In genomic region chr2:161511101-161511759, GRCm38 (mm10) we compare ENCODE assay signal across 7 mouse cellular contexts.
DNase-seq lines count a peak whose midpoint lies in the region; ATAC-seq and TF ChIP-seq lines count a peak whose summit lies in the region.

No protein-coding gene starts in this region.

- H3K4me2 ChIP-seq in forebrain, postnatal 0 days (ENCODE audit: low read depth): peak overlapping the region; percentile 46
- peak overlapping the region; percentile 55 for H3K4me2 ChIP-seq in liver, embryonic 14.5 days (ENCODE audit: low read depth)

- TF ChIP-seq CTCF in thymus, adult 2 months (IDR thresholded peaks at IDR 0.05; ENCODE audit: borderline replicate concordance, control insufficient read depth, extremely low read depth, insufficient read depth, low read length, poor library complexity): no peak
- TF ChIP-seq CTCF in forebrain, postnatal 0 days (IDR thresholded peaks at IDR 0.05; ENCODE audit: low read depth): no peak
- TF ChIP-seq CTCF in liver, embryonic 14.5 days (IDR thresholded peaks at IDR 0.05; ENCODE audit: low read depth): no peak

- DNase-seq in thymus, adult 2 months: no peak
- DNase-seq in thymus, adult 18-20 months: no peak
- DNase-seq in forebrain, postnatal 0 days: no peak
- no peak for DNase-seq in liver, embryonic 14.5 days (ENCODE audit: low read depth in 3 of 3, low spot score in 3 of 3)
- DNase-seq in adrenal gland, adult 8-10 months: no peak
- DNase-seq in right cerebral cortex, adult 2 months (ENCODE audit: low spot score in 2 of 2): no peak
- DNase-seq in layer of hippocampus, postnatal 36 days: no peak

- peak overlapping the region; percentile 37; the same call in 1 of the 2 replicates for H3K4me3 ChIP-seq in thymus, adult 2 months (ENCODE audit: control insufficient read depth, insufficient read depth, low read length)
- H3K4me3 ChIP-seq in forebrain, postnatal 0 days (ENCODE audit: low read depth, low read length): peak overlapping the region; percentile 36
- peak overlapping the region in 1 of 2 experiments; percentile 41; a peak in 2 of 4 replicates for H3K4me3 ChIP-seq in liver, embryonic 14.5 days (ENCODE audit: insufficient read depth in 1 of 2, low read depth in 2 of 2, low read length in 2 of 2)

- 25% methylated on average over 8 of the region's 8 CpGs for WGBS in thymus, adult 2 months
- WGBS in forebrain, postnatal 0 days: 11% methylated on average over 8 of the region's 8 CpGs
- WGBS in liver, embryonic 14.5 days (ENCODE audit: insufficient replicate concordance): 26% methylated on average over 8 of the region's 8 CpGs

- no peaks in the 10 kb centered on the region for H3K27me3 ChIP-seq in thymus, adult 2 months (ENCODE audit: control insufficient read depth, insufficient read depth, low read length)
- no peaks in the 10 kb centered on the region for H3K27me3 ChIP-seq in forebrain, postnatal 0 days (ENCODE audit: insufficient read depth, low read length)
- no peaks in the 10 kb centered on the region for H3K27me3 ChIP-seq in liver, embryonic 14.5 days (ENCODE audit: control insufficient read depth, insufficient read depth, low read length)

- no peaks in the 10 kb centered on the region for H3K4me1 ChIP-seq in thymus, adult 2 months (replicated peaks; ENCODE audit: control insufficient read depth, insufficient read depth, low read length)
- H3K4me1 ChIP-seq in forebrain, postnatal 0 days (ENCODE audit: insufficient read depth): 0 out of 2 replicates have a peak, but pooled peaks cover 3% of the 10 kb centered on the region
- 0 out of 4 replicates have a peak, but pooled peaks cover 0 to 1% of the 10 kb centered on the region in 2 experiments for H3K4me1 ChIP-seq in liver, embryonic 14.5 days (replicated peaks; ENCODE audit: control insufficient read depth in 2 of 2, insufficient read depth in 2 of 2, low read length in 1 of 2)

- H3K9me3 ChIP-seq in forebrain, postnatal 0 days (ENCODE audit: low read length): no peaks in the 10 kb centered on the region
- H3K9me3 ChIP-seq in liver, embryonic 14.5 days (ENCODE audit: control insufficient read depth, low read length): no peaks in the 10 kb centered on the region

- H3K9ac ChIP-seq in forebrain, postnatal 0 days: peak overlapping the region; percentile 25; the same call in 1 of the 2 replicates
- H3K9ac ChIP-seq in liver, embryonic 14.5 days (replicated peaks): no peak overlapping the region; the same call in 1 of the 2 replicates

- H3K36me3 ChIP-seq in thymus, adult 2 months (ENCODE audit: control insufficient read depth, insufficient read depth, low read length): no peaks in the 10 kb centered on the region
- no peaks in the 10 kb centered on the region for H3K36me3 ChIP-seq in forebrain, postnatal 0 days (ENCODE audit: insufficient read depth)
- no peaks in the 10 kb centered on the region for H3K36me3 ChIP-seq in liver, embryonic 14.5 days (replicated peaks; ENCODE audit: control insufficient read depth, insufficient read depth, low read depth)

- 0 out of 2 replicates have a peak overlapping the region, but pooled peaks have one; percentile 57 for H3K27ac ChIP-seq in thymus, adult 2 months (ENCODE audit: control insufficient read depth, insufficient read depth, low read length)
- no peak overlapping the region for H3K27ac ChIP-seq in forebrain, postnatal 0 days (ENCODE audit: low read depth, low read length)
- H3K27ac ChIP-seq in liver, embryonic 14.5 days: no peak overlapping the region

- TF ChIP-seq POLR2A in thymus, adult 2 months (IDR thresholded peaks at IDR 0.05; ENCODE audit: control insufficient read depth, extremely low read depth, insufficient read depth, low read length, poor library complexity): no peak

- TF ChIP-seq EP300 in liver, embryonic 14.5 days (IDR thresholded peaks at IDR 0.05; ENCODE audit: low read depth): no peak

- 0 out of 2 replicates have a peak, but pooled peaks have one; percentile 53 for ATAC-seq in forebrain, postnatal 0 days
- ATAC-seq in liver, embryonic 14.5 days (ENCODE audit: insufficient read depth): no peak
